Mouse (Mus musculus) forebrain, embryonic 16.5 days (tissue): ENCODE results near the gene Ppp1r2. TPM values are rescaled to one million over a fixed set of nuclear protein-coding genes. Genes with fewer than 3 reads are reported as not detected.
A peak's percentile ranks its signal among the peaks of the same experiment; 100 is the strongest.

Experiments used
- ATAC-seq: fragments of 200-750 bp; cut with Nextera tagmentation; 2 replicates; pipeline ENCODE4 v1.8.0; 2017; ENCODE audit warnings: mild to moderate bottlenecking, moderate library complexity
- H3K27ac ChIP-seq: fragments of 300-500 bp; sonication (generic); 2 replicates; pipeline ENCODE4 v1.5.1; 2014; ENCODE audit warnings: low read length, control low read depth
- H3K27me3 ChIP-seq: fragments of 300-500 bp; sonication (generic); replicated peaks from 2 replicates; pipeline ENCODE4 v1.6.1; 2014; ENCODE audit warnings: low read length; ENCODE audit not compliant: control insufficient read depth, insufficient read depth
- H3K36me3 ChIP-seq: fragments of 300-500 bp; sonication (generic); 2 replicates; pipeline ENCODE4 v1.6.1; 2014; ENCODE audit not compliant: control insufficient read depth, insufficient read depth
- H3K4me1 ChIP-seq: fragments of 300-500 bp; sonication (generic); replicated peaks from 2 replicates; pipeline ENCODE4 v1.6.1; 2014; ENCODE audit warnings: low read length; ENCODE audit not compliant: control insufficient read depth, insufficient read depth
- H3K4me2 ChIP-seq: fragments of 300-500 bp; sonication (generic); 2 replicates; pipeline ENCODE4 v1.6.1; 2014; ENCODE audit warnings: mild to moderate bottlenecking, low read length, control low read depth
- H3K4me3 ChIP-seq: fragments of 300-500 bp; sonication (generic); replicated peaks from 2 replicates; pipeline ENCODE4 v1.5.1; 2014; ENCODE audit warnings: mild to moderate bottlenecking, low read length, control low read depth
- H3K9ac ChIP-seq: fragments of 300-500 bp; sonication (generic); replicated peaks from 2 replicates; pipeline ENCODE4 v1.6.1; 2014; ENCODE audit warnings: low read depth, low read length, control low read depth
- H3K9me3 ChIP-seq: fragments of 300-500 bp; sonication (generic); 2 replicates; pipeline ENCODE4 v1.6.1; 2016; ENCODE audit warnings: low read length; ENCODE audit not compliant: control insufficient read depth
- WGBS: fragments of 180-500 bp; shearing (Covaris S2); extraction: QIAGEN DNeasy Blood & Tissue Kit; methylation state at CpG from one replicate; pipeline ENCODE4 v1.1.7; 2014; 5-methylcytosine and 5-hydroxymethylcytosine counted together
- polyA plus RNA-seq: library from polyadenylated mRNA; unstranded; fragments of >200 nt; fragmentation: Nextera tagmentation; extraction: Ambion mirVana; gene quantifications from 2 replicates; pipeline ENCODE4 v1.2.1, GENCODE M21; 2015

Gene Ppp1r2
- polyA plus RNA-seq, 1 experiment from 2014 or later: 83.3 TPM

GRCm38 (mm10) chr16:31276962-31277361, 1.9 kb upstream of the Ppp1r2 start:
- no peak overlapping the region; the same call in 1 of the 2 replicates for H3K27ac ChIP-seq
- WGBS: 78% methylated on average over 7 of the region's 7 CpGs
- H3K4me1 ChIP-seq: peaks cover 23% of the 10 kb centered on the region
- no peak overlapping the region for H3K4me2 ChIP-seq
- no peaks in the 10 kb centered on the region for H3K27me3 ChIP-seq
- H3K9ac ChIP-seq: no peak overlapping the region
- ATAC-seq: no peak
- no peaks in the 10 kb centered on the region for H3K36me3 ChIP-seq
- no peaks in the 10 kb centered on the region for H3K9me3 ChIP-seq
- H3K4me3 ChIP-seq: no peak overlapping the region

GRCm38 (mm10) chr16:31276539-31276938, 1.5 kb upstream of the Ppp1r2 start:
- Histone ChIP-seq H3K9me3 (no peaks in the 10 kb centered on the region), H3K27me3 (no peaks in the 10 kb centered on the region), H3K9ac (no peak overlapping the region), H3K4me1 (peaks cover 23% of the 10 kb centered on the region), H3K36me3 (no peaks in the 10 kb centered on the region), H3K4me2 (no peak overlapping the region), H3K27ac (peak overlapping the region; percentile 9; the same call in 1 of the 2 replicates), H3K4me3 (no peak overlapping the region)
- 63% methylated on average over 7 of the region's 7 CpGs for WGBS
- no peak for ATAC-seq

GRCm38 (mm10) chr16:31274084-31274483, 993 bp downstream of the Ppp1r2 start:
- Histone ChIP-seq H3K4me2 (peak overlapping the region; percentile 78), H3K4me3 (peak overlapping the region; percentile 96), H3K9ac (peak overlapping the region; percentile 97), H3K9me3 (no peaks in the 10 kb centered on the region), H3K4me1 (peaks cover 28% of the 10 kb centered on the region), H3K27ac (no peak overlapping the region), H3K36me3 (no peaks in the 10 kb centered on the region), H3K27me3 (no peaks in the 10 kb centered on the region)
- no peak for ATAC-seq
- 4% methylated on average over 6 of the region's 6 CpGs for WGBS

- Histone ChIP-seq H3K4me1 (peaks cover 6% of the 10 kb centered on the region), H3K4me2 (no peak overlapping the region), H3K9me3 (no peaks in the 10 kb centered on the region), H3K9ac (no peak overlapping the region), H3K36me3 (no peaks in the 10 kb centered on the region; the same call in 1 of the 2 replicates), H3K4me3 (no peak overlapping the region), H3K27ac (no peak overlapping the region), H3K27me3 (no peaks in the 10 kb centered on the region)
- no peak for ATAC-seq
- whole genome bisulfite sequencing: 94% methylated on average over 2 of the region's 2 CpGs
Measured at GRCm38 (mm10) chr16:31266692-31267091, 8.4 kb downstream of the Ppp1r2 start.

- 86% methylated on average over 2 of the region's 2 CpGs for whole genome bisulfite sequencing
Measured at GRCm38 (mm10) chr16:31256151-31256550, 18.9 kb downstream of the Ppp1r2 start.

GRCm38 (mm10) chr16:31255685-31256084, 19.4 kb downstream of the Ppp1r2 start:
- Histone ChIP-seq H3K27me3 (no peaks in the 10 kb centered on the region), H3K9ac (no peak overlapping the region), H3K4me3 (no peak overlapping the region), H3K27ac (no peak overlapping the region), H3K4me2 (no peak overlapping the region), H3K9me3 (no peaks in the 10 kb centered on the region), H3K4me1 (no peaks in the 10 kb centered on the region), H3K36me3 (peaks cover 15% of the 10 kb centered on the region; the same call in 1 of the 2 replicates)
- no peak for ATAC-seq
- 70% methylated on average over 3 of the region's 3 CpGs for WGBS

More at GRCm38 (mm10) chr16:31256151-31256550, 18.9 kb downstream of the Ppp1r2 start:
- Histone ChIP-seq H3K4me1 (no peaks in the 10 kb centered on the region), H3K4me3 (no peak overlapping the region), H3K9ac (no peak overlapping the region), H3K9me3 (no peaks in the 10 kb centered on the region), H3K36me3 (peaks cover 15% of the 10 kb centered on the region; the same call in 1 of the 2 replicates), H3K27ac (no peak overlapping the region), H3K27me3 (no peaks in the 10 kb centered on the region), H3K4me2 (no peak overlapping the region)
- ATAC-seq: no peak

- Histone ChIP-seq H3K9ac (no peak overlapping the region), H3K4me2 (no peak overlapping the region), H3K27me3 (no peaks in the 10 kb centered on the region), H3K27ac (no peak overlapping the region), H3K4me1 (no peaks in the 10 kb centered on the region), H3K4me3 (no peak overlapping the region), H3K36me3 (no peaks in the 10 kb centered on the region), H3K9me3 (no peaks in the 10 kb centered on the region)
- WGBS: 97% methylated on average over 3 of the region's 3 CpGs
- no peak for ATAC-seq
Measured at GRCm38 (mm10) chr16:31249401-31249800, 25.7 kb downstream of the Ppp1r2 start.

- H3K4me2 ChIP-seq: no peak overlapping the region
- no peaks in the 10 kb centered on the region for H3K27me3 ChIP-seq
- no peak for ATAC-seq
- 90% methylated on average over 13 of the region's 13 CpGs for WGBS
- H3K9ac ChIP-seq: no peak overlapping the region
- H3K4me3 ChIP-seq: no peak overlapping the region
- no peak overlapping the region for H3K27ac ChIP-seq
- no peaks in the 10 kb centered on the region for H3K9me3 ChIP-seq
- no peaks in the 10 kb centered on the region for H3K36me3 ChIP-seq
- no peaks in the 10 kb centered on the region for H3K4me1 ChIP-seq
Measured at GRCm38 (mm10) chr16:31248717-31249116, 26.4 kb downstream of the Ppp1r2 start.

GRCm38 (mm10) chr16:31247442-31247841, 27.6 kb downstream of the Ppp1r2 start:
- H3K9me3 ChIP-seq: no peaks in the 10 kb centered on the region
- no peak overlapping the region for H3K4me3 ChIP-seq
- WGBS: 87% methylated on average over 7 of the region's 7 CpGs
- no peak overlapping the region for H3K9ac ChIP-seq
- H3K36me3 ChIP-seq: no peaks in the 10 kb centered on the region
- no peak overlapping the region for H3K27ac ChIP-seq
- ATAC-seq: no peak
- no peaks in the 10 kb centered on the region for H3K4me1 ChIP-seq
- no peaks in the 10 kb centered on the region for H3K27me3 ChIP-seq
- H3K4me2 ChIP-seq: no peak overlapping the region

- H3K27ac ChIP-seq: no peak overlapping the region
- no peaks in the 10 kb centered on the region for H3K27me3 ChIP-seq
- no peaks in the 10 kb centered on the region for H3K9me3 ChIP-seq
- no peak overlapping the region for H3K9ac ChIP-seq
- no peaks in the 10 kb centered on the region for H3K4me1 ChIP-seq
- WGBS: 86% methylated on average over 3 of the region's 3 CpGs
- no peaks in the 10 kb centered on the region for H3K36me3 ChIP-seq
- no peak overlapping the region for H3K4me3 ChIP-seq
- no peak for ATAC-seq
- no peak overlapping the region for H3K4me2 ChIP-seq
Measured at GRCm38 (mm10) chr16:31244053-31244452, 31.0 kb downstream of the Ppp1r2 start.
